Mouse (Mus musculus): ENCODE measurements around the gene Tspan14. TPM values are rescaled to one million over a fixed set of nuclear protein-coding genes. Genes with fewer than 3 reads are reported as not detected.

Gene Tspan14
- total RNA-seq, 2 experiments from 2014 or later = 35.6 to 36.6 TPM

- no peak for ATAC-seq (replicated peaks; ENCODE audit: poor library complexity)
Measured at GRCm38 (mm10) chr14:40889181-40889580, 77.4 kb downstream of the Tspan14 start.

GRCm38 (mm10) chr14:40886428-40887202, 80.0 kb downstream of the Tspan14 start:
- ATAC-seq (replicated peaks; ENCODE audit: poor library complexity) = peak; percentile 80

GRCm38 (mm10) chr14:40885752-40886151, 80.9 kb downstream of the Tspan14 start:
- 0 out of 2 replicates have a peak, but pooled peaks have one; percentile 18 for ATAC-seq (replicated peaks; ENCODE audit: poor library complexity)

- no peak for ATAC-seq (replicated peaks; ENCODE audit: poor library complexity)
Measured at GRCm38 (mm10) chr14:40885225-40885624, 81.4 kb downstream of the Tspan14 start.

- no peak for ATAC-seq (replicated peaks; ENCODE audit: poor library complexity)
Measured at GRCm38 (mm10) chr14:40874565-40874964, 92.0 kb downstream of the Tspan14 start.

GRCm38 (mm10) chr14:40873961-40874360, 92.6 kb downstream of the Tspan14 start:
- ATAC-seq (replicated peaks; ENCODE audit: poor library complexity) = no peak

GRCm38 (mm10) chr14:40870598-40870997, 96.0 kb downstream of the Tspan14 start:
- ATAC-seq (replicated peaks; ENCODE audit: poor library complexity) = no peak

GRCm38 (mm10) chr14:40864811-40865514, 101.6 kb downstream of the Tspan14 start:
- ATAC-seq (replicated peaks; ENCODE audit: poor library complexity) = no peak

- no peak for ATAC-seq (replicated peaks; ENCODE audit: poor library complexity)
Measured at GRCm38 (mm10) chr14:40863659-40864058, 102.9 kb downstream of the Tspan14 start.

GRCm38 (mm10) chr14:40863022-40863421, 103.6 kb downstream of the Tspan14 start:
- no peak for ATAC-seq (replicated peaks; ENCODE audit: poor library complexity)

Other genes starting within 250 kb of the Tspan14 start
- 0.17 TPM in 1 of 2 replicates, not detected in the other for gene Sh2d4b, start 73.5 kb downstream of the Tspan14 start, total RNA-seq (2015)
- not detected in 2 replicates for gene Sh2d4b, start 73.5 kb downstream of the Tspan14 start, total RNA-seq (2017)
- gene Fam213a, start 47.0 kb upstream of the Tspan14 start, total RNA-seq (2015) = 10.8 and 20.4 TPM in 2 replicates
- 8.7 and 15.3 TPM in 2 replicates for gene Fam213a, start 47.0 kb upstream of the Tspan14 start, total RNA-seq (2017)
- not detected in 2 replicates for gene Dydc2, start 102.4 kb upstream of the Tspan14 start, total RNA-seq (2015)
- not detected in 2 replicates for gene Dydc2, start 102.4 kb upstream of the Tspan14 start, total RNA-seq (2017)
- not detected in 2 replicates for gene Dydc1, start 106.1 kb upstream of the Tspan14 start, total RNA-seq (2015)
- gene Dydc1, start 106.1 kb upstream of the Tspan14 start, total RNA-seq (2017) = not detected in 2 replicates
- gene Mat1a, start 138.2 kb upstream of the Tspan14 start, total RNA-seq (2015) = not detected in 2 replicates
- gene Mat1a, start 138.2 kb upstream of the Tspan14 start, total RNA-seq (2017) = not detected in 2 replicates
- not detected in 2 replicates for gene Sftpa1, start 165.0 kb upstream of the Tspan14 start, total RNA-seq (2015)
- gene Sftpa1, start 165.0 kb upstream of the Tspan14 start, total RNA-seq (2017) = not detected in 2 replicates
- gene Mbl1, start 184.7 kb upstream of the Tspan14 start, total RNA-seq (2015) = not detected in 2 replicates
- not detected in 2 replicates for gene Mbl1, start 184.7 kb upstream of the Tspan14 start, total RNA-seq (2017)
- gene Sftpd, start 218.3 kb upstream of the Tspan14 start, total RNA-seq (2015) = not detected in 2 replicates
- gene Sftpd, start 218.3 kb upstream of the Tspan14 start, total RNA-seq (2017) = not detected in 2 replicates

Data from megakaryocyte progenitor cell, adult 5-6 weeks (primary cell).